Mouse (Mus musculus): Measurements from ENCODE around the gene Miip. TPM values are rescaled to one million over a fixed set of nuclear protein-coding genes. Genes with fewer than 3 reads are reported as not detected.

Gene Miip
- polyA plus RNA-seq, 1 experiment from 2014 or later, result 55.3 TPM

DNA sequence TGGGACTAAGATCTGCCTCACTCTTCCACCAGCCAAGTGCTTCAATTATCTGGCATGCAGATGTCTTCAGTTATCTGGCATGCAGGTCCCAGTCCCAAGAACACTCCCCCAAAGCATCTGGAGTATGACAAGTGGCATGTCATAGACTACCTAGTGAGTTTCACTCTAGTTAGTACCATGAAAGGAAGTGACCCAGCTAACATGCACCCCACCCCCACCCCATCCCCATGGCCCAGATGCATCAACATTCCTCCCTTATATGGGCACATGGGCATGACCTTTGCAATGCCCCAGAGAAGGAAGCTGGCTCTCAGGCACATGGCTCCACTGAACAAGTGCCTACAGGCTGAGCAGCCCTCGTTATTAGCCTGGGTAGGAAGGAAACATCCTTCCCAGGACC is 27.8 kb upstream of the Miip start:
- H3K9ac ChIP-seq (replicated peaks; ENCODE audit: low read length), result no peak overlapping the region
- H3K9me3 ChIP-seq (ENCODE audit: low read length), result no peaks in the 10 kb centered on the region
- H3K36me3 ChIP-seq (ENCODE audit: insufficient read depth, low read length), result peaks cover 59% of the 10 kb centered on the region
- H3K4me2 ChIP-seq (replicated peaks; ENCODE audit: low read depth, low read length), result no peak overlapping the region
- ATAC-seq (ENCODE audit: low FRiP score, low TSS enrichment), result no peak
- H3K27me3 ChIP-seq (ENCODE audit: insufficient read depth, low read length), result no peaks in the 10 kb centered on the region
- WGBS, result 68% methylated on average over 1 of the region's 1 CpGs
- no peak overlapping the region for H3K4me3 ChIP-seq (ENCODE audit: low read length)
- no peaks in the 10 kb centered on the region; the same call in 1 of the 2 replicates for H3K4me1 ChIP-seq (ENCODE audit: insufficient read depth, low read length)
- H3K27ac ChIP-seq (ENCODE audit: low read length), result no peak overlapping the region

DNA sequence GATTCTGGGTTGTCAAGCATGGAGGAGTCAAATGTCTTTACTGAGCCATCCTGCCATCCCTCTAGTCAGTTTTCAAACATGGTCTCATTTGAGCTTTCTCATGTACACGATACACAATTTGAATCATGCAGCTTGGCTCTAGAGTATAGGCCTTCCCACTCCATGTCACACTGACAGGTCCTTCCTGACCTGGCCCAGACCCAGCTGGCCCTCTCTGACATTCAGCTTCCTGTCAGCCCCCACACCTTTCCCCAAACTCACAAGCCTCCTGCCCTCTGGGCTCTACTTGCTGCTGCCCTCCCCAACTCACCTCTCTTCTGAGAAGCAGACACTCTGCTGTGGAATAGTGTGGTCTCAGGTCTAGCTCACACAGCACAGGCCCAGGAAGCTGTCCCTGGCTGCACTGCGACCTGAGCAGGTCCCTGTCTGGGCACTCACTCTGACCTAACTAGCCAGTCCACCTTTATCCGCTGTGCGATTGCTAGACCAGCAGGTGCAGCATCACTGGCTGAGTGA is 27.3 kb upstream of the Miip start:
- Histone ChIP-seq H3K27ac (ENCODE audit: low read length) (no peak overlapping the region), H3K36me3 (ENCODE audit: insufficient read depth, low read length) (peaks cover 62% of the 10 kb centered on the region), H3K4me2 (replicated peaks; ENCODE audit: low read depth, low read length) (no peak overlapping the region), H3K4me3 (ENCODE audit: low read length) (no peak overlapping the region), H3K27me3 (ENCODE audit: insufficient read depth, low read length) (no peaks in the 10 kb centered on the region), H3K9ac (replicated peaks; ENCODE audit: low read length) (no peak overlapping the region), H3K9me3 (ENCODE audit: low read length) (no peaks in the 10 kb centered on the region), H3K4me1 (ENCODE audit: insufficient read depth, low read length) (no peaks in the 10 kb centered on the region; the same call in 1 of the 2 replicates)
- 89% methylated on average over 4 of the region's 4 CpGs for WGBS
- ATAC-seq (ENCODE audit: low FRiP score, low TSS enrichment), result no peak

DNA sequence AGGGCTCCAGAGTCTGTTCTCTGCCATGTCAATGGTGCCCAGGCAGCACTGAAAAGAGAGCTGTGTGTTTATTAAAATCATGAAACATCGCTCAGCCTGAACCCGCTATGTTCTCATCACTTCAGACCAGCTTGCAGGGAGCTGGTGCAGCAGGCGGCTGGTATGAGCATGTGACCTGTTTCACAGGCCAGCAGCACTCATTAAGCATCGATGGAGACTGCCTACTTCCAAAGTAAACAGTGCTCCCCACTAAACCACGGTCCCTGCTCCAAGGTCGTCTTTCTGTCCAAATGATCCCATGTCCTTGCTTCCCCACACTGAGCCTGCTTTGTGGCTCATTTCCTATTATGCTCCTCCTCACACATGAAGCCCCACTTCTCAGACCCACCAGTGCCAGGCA is 21.7 kb upstream of the Miip start:
- Histone ChIP-seq H3K4me3 (ENCODE audit: low read length) (no peak overlapping the region), H3K4me2 (replicated peaks; ENCODE audit: low read depth, low read length) (no peak overlapping the region), H3K9ac (replicated peaks; ENCODE audit: low read length) (no peak overlapping the region), H3K36me3 (ENCODE audit: insufficient read depth, low read length) (peaks cover 76% of the 10 kb centered on the region), H3K27ac (ENCODE audit: low read length) (no peak overlapping the region), H3K4me1 (ENCODE audit: insufficient read depth, low read length) (no peaks in the 10 kb centered on the region), H3K27me3 (ENCODE audit: insufficient read depth, low read length) (no peaks in the 10 kb centered on the region), H3K9me3 (ENCODE audit: low read length) (no peaks in the 10 kb centered on the region)
- 87% methylated on average over 6 of the region's 6 CpGs for WGBS
- ATAC-seq (ENCODE audit: low FRiP score, low TSS enrichment), result no peak

DNA sequence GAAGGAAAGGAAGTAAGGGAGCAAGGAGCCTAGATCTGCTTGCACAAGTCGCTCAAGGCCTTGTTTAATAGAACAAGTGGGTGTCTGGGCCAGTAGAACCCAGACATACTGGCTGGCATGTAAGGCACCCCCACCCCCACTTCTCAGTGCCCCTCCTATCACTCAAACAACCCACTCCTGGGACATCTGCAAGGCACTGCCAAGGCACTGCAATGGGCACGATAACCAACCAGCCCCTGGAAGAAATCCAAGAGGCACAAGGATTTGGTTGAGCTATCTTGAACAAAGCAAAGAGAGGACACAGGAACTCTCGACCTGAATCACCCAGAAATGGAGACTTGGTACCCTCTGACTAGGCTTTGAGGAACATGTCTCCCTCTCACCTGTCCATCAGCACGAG is 19.6 kb upstream of the Miip start:
- Histone ChIP-seq H3K27me3 (ENCODE audit: insufficient read depth, low read length) (no peaks in the 10 kb centered on the region), H3K9me3 (ENCODE audit: low read length) (no peaks in the 10 kb centered on the region), H3K4me2 (replicated peaks; ENCODE audit: low read depth, low read length) (no peak overlapping the region), H3K27ac (ENCODE audit: low read length) (no peak overlapping the region), H3K4me3 (ENCODE audit: low read length) (no peak overlapping the region), H3K36me3 (ENCODE audit: insufficient read depth, low read length) (peaks cover 78% of the 10 kb centered on the region), H3K9ac (replicated peaks; ENCODE audit: low read length) (no peak overlapping the region), H3K4me1 (ENCODE audit: insufficient read depth, low read length) (no peaks in the 10 kb centered on the region)
- WGBS, result 86% methylated on average over 4 of the region's 4 CpGs
- no peak for ATAC-seq (ENCODE audit: low FRiP score, low TSS enrichment)

DNA sequence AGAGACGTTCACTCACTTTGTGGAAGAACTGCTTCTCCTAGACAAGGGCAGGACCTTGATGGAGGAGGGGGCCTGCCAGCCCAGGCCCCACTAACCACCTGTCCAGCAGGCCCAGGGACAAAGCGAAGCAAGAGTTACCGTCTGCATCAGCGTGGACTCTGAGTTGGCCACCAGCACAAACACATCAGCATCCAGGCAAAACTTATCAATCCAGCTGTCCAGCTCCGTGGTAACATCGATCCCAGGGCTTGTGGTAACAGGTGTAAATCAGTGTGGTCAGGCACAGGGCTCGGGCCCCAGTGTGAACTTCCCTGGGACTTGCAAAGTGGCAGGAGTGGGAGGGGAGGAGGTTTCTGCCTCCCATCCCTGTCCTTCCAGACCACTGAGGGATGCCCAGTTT is 18.7 kb upstream of the Miip start:
- WGBS, result 88% methylated on average over 7 of the region's 7 CpGs
- Histone ChIP-seq H3K4me3 (ENCODE audit: low read length) (no peak overlapping the region), H3K4me1 (ENCODE audit: insufficient read depth, low read length) (no peaks in the 10 kb centered on the region), H3K36me3 (ENCODE audit: insufficient read depth, low read length) (peaks cover 81% of the 10 kb centered on the region), H3K9ac (replicated peaks; ENCODE audit: low read length) (no peak overlapping the region), H3K27me3 (ENCODE audit: insufficient read depth, low read length) (no peaks in the 10 kb centered on the region), H3K27ac (ENCODE audit: low read length) (no peak overlapping the region), H3K4me2 (replicated peaks; ENCODE audit: low read depth, low read length) (no peak overlapping the region), H3K9me3 (ENCODE audit: low read length) (no peaks in the 10 kb centered on the region)
- ATAC-seq (ENCODE audit: low FRiP score, low TSS enrichment), result no peak

DNA sequence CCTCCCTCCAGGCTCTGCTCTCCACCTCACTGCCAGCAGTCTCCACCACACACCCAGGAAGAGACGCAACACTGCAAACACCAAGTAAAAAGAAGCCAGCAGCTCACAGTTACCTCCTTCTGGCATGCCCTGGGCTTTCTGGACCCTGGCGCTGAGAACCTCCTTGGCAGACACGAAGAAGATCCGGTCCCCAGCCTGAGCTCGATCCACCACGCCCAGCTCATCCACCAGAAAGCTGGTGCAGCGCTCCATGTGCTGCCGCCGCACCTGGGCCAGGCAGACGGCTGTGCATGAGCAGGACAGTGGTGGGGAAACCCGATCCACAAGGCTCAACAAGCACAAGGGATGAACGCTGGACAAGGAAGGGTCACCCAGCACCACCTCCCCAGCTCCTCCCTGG is 17.5 kb upstream of the Miip start:
- Histone ChIP-seq H3K27me3 (ENCODE audit: insufficient read depth, low read length) (no peaks in the 10 kb centered on the region), H3K4me1 (ENCODE audit: insufficient read depth, low read length) (no peaks in the 10 kb centered on the region), H3K4me3 (ENCODE audit: low read length) (no peak overlapping the region), H3K9me3 (ENCODE audit: low read length) (no peaks in the 10 kb centered on the region), H3K27ac (ENCODE audit: low read length) (no peak overlapping the region), H3K9ac (replicated peaks; ENCODE audit: low read length) (no peak overlapping the region), H3K36me3 (ENCODE audit: insufficient read depth, low read length) (peaks cover 84% of the 10 kb centered on the region), H3K4me2 (replicated peaks; ENCODE audit: low read depth, low read length) (no peak overlapping the region)
- ATAC-seq (ENCODE audit: low FRiP score, low TSS enrichment), result no peak
- WGBS, result 87% methylated on average over 12 of the region's 12 CpGs

DNA sequence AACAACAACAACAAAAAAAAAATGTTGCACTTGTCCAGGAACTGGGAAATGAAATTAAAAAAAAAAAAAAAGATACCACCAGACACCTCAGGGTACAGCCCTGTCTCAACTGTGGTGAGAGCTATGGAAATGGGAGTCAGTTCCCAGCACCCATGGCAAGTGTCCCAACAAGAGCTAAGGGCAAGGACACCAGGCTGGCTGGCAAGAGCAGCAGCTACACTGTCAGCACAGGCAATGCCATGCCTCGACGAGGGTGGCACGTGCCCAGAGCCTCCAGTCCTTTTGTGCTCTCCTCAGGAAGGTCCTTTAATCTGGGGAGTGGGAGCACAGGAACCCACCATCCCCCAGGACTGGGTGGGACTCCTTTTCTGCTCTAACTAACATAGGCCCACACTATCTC is 15.5 kb upstream of the Miip start:
- Histone ChIP-seq H3K4me3 (ENCODE audit: low read length) (no peak overlapping the region), H3K27me3 (ENCODE audit: insufficient read depth, low read length) (no peaks in the 10 kb centered on the region), H3K36me3 (ENCODE audit: insufficient read depth, low read length) (peaks cover 83% of the 10 kb centered on the region), H3K4me2 (replicated peaks; ENCODE audit: low read depth, low read length) (no peak overlapping the region), H3K9ac (replicated peaks; ENCODE audit: low read length) (no peak overlapping the region), H3K9me3 (ENCODE audit: low read length) (no peaks in the 10 kb centered on the region), H3K27ac (ENCODE audit: low read length) (no peak overlapping the region), H3K4me1 (ENCODE audit: insufficient read depth, low read length) (no peaks in the 10 kb centered on the region)
- 98% methylated on average over 3 of the region's 3 CpGs for WGBS
- no peak for ATAC-seq (ENCODE audit: low FRiP score, low TSS enrichment)

DNA sequence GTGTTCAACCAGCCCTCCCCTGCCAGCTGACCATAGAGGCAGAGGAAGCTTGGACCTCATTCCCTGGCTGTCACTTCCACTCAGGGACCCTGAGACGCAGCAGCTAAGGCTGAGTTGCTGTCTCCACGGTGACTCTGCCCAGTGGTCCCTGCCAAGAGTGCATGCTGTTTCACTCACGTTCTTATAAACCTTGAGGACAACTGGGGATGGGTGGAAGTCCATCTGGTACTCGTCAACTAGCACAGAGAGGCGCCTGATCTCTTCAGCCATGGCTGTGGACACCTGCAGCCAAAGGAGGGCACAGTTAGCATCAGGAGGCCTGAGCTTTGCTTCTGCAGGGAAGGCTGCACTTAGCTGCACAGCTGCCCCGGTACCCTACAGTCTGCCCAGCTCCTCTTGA is 14.4 kb upstream of the Miip start:
- ATAC-seq (ENCODE audit: low FRiP score, low TSS enrichment), result no peak
- Histone ChIP-seq H3K27me3 (ENCODE audit: insufficient read depth, low read length) (no peaks in the 10 kb centered on the region), H3K27ac (ENCODE audit: low read length) (no peak overlapping the region), H3K4me2 (replicated peaks; ENCODE audit: low read depth, low read length) (no peak overlapping the region), H3K4me3 (ENCODE audit: low read length) (no peak overlapping the region), H3K36me3 (ENCODE audit: insufficient read depth, low read length) (peaks cover 83% of the 10 kb centered on the region), H3K9me3 (ENCODE audit: low read length) (no peaks in the 10 kb centered on the region), H3K9ac (replicated peaks; ENCODE audit: low read length) (no peak overlapping the region), H3K4me1 (ENCODE audit: insufficient read depth, low read length) (no peaks in the 10 kb centered on the region)
- WGBS, result 81% methylated on average over 6 of the region's 6 CpGs

DNA sequence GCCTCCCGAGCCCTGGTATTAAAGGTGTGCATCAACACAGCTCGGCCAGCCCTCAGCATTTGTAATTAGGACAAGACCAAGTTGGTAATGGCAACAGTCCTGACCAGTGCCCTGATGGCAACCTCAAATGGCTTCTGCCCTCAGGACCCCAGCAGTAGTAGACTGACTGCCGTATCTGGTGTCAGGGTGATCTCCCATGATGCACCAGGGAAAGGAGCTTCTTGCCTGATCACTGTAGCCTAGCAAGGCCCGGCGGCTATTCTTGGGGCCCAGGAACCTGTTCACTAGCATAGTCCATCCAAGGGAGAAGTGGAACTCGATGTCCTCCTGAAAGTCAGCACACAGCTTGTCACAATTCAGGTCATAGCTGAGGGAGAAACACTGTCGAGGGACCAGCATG is 13.2 kb upstream of the Miip start:
- Histone ChIP-seq H3K36me3 (ENCODE audit: insufficient read depth, low read length) (peaks cover 81% of the 10 kb centered on the region), H3K27ac (ENCODE audit: low read length) (no peak overlapping the region), H3K4me3 (ENCODE audit: low read length) (no peak overlapping the region), H3K9me3 (ENCODE audit: low read length) (no peaks in the 10 kb centered on the region), H3K27me3 (ENCODE audit: insufficient read depth, low read length) (no peaks in the 10 kb centered on the region), H3K4me2 (replicated peaks; ENCODE audit: low read depth, low read length) (no peak overlapping the region), H3K9ac (replicated peaks; ENCODE audit: low read length) (no peak overlapping the region), H3K4me1 (ENCODE audit: insufficient read depth, low read length) (no peaks in the 10 kb centered on the region)
- 92% methylated on average over 7 of the region's 7 CpGs for whole genome bisulfite sequencing
- no peak for ATAC-seq (ENCODE audit: low FRiP score, low TSS enrichment)

DNA sequence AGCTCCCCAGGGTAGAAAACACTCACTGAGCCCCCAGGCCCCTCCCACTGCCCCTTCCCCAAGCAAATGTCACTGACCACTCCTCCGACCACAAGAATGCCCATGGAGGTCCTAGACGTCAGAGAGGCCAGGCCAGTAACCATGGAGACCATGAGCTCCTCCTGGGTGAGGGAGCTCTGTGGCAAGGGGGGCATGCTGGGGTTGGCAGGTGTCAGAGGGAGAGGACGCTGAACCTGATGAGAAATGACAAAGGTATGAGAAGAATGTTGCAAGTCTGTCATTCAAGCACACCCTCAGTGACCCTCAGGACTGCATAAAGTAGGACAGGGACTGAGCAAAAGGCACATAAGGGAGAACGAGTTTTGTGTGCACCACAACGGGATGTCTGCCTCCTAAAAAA is 11.2 kb upstream of the Miip start:
- Histone ChIP-seq H3K9me3 (ENCODE audit: low read length) (no peaks in the 10 kb centered on the region), H3K27ac (ENCODE audit: low read length) (no peak overlapping the region), H3K4me2 (replicated peaks; ENCODE audit: low read depth, low read length) (no peak overlapping the region), H3K9ac (replicated peaks; ENCODE audit: low read length) (no peak overlapping the region), H3K4me3 (ENCODE audit: low read length) (no peak overlapping the region), H3K27me3 (ENCODE audit: insufficient read depth, low read length) (no peaks in the 10 kb centered on the region), H3K36me3 (ENCODE audit: insufficient read depth, low read length) (peaks cover 78% of the 10 kb centered on the region), H3K4me1 (ENCODE audit: insufficient read depth, low read length) (no peaks in the 10 kb centered on the region)
- WGBS, result 58% methylated on average over 5 of the region's 5 CpGs
- no peak for ATAC-seq (ENCODE audit: low FRiP score, low TSS enrichment)

Data from kidney, embryonic 16.5 days (tissue).